Mouse (Mus musculus) E14TG2a.4 (cell line): ENCODE data around the gene Magohb.
A peak's percentile ranks its signal among the peaks of the same experiment; 100 is the strongest.
"Not testable (repeated sequence)": the region's sequence is repeated elsewhere in the genome, so short reads cannot be mapped to it uniquely, and the experiment has no call there.

Experiments used
- H3K27me3 ChIP-seq: 2 replicates; pipeline ENCODE4 v1.6.1; 2014; ENCODE audit warnings: low read length, control low read depth; ENCODE audit not compliant: insufficient read depth
- H3K36me3 ChIP-seq: 2 replicates; pipeline ENCODE4 v1.6.1; 2014; ENCODE audit warnings: low read length, control low read depth; ENCODE audit not compliant: insufficient read depth
- H3K4me1 ChIP-seq: replicated peaks from 2 replicates; pipeline ENCODE4 v1.6.1; 2014; ENCODE audit warnings: low read depth, low read length, control low read depth
- H3K4me3 ChIP-seq: replicated peaks from 2 replicates; pipeline ENCODE4 v1.5.1; 2014; ENCODE audit warnings: mild to moderate bottlenecking, low read length
- H3K9me3 ChIP-seq: 2 replicates; pipeline ENCODE4 v1.6.1; 2014; ENCODE audit warnings: low read length, control low read depth
- CTCF ChIP-seq: conservative IDR thresholded peaks from 2 replicates; pipeline ENCODE4 v1.5.1; 2014; ENCODE audit warnings: low read length
- NANOG ChIP-seq: IDR thresholded peaks from 2 replicates; pipeline ENCODE4 v1.6.1; 2014; ENCODE audit warnings: borderline replicate concordance, low read length, mixed read lengths
- POU5F1 ChIP-seq: IDR thresholded peaks from 2 replicates; pipeline ENCODE4 v1.6.1; 2014; ENCODE audit warnings: low read length, borderline replicate concordance

Magohb gene

GRCm38 (mm10) chr6:131304776-131305175 lies 11.7 kb upstream of the Magohb start:
- H3K9me3 ChIP-seq = no peaks in the 10 kb centered on the region
- TF ChIP-seq NANOG (no peak), CTCF (no peak), POU5F1 (no peak)
- no peaks in the 10 kb centered on the region for H3K36me3 ChIP-seq
- no peak overlapping the region for H3K4me3 ChIP-seq
- H3K4me1 ChIP-seq = no peaks in the 10 kb centered on the region
- H3K27me3 ChIP-seq = no peaks in the 10 kb centered on the region

- no peaks in the 10 kb centered on the region for H3K36me3 ChIP-seq
- no peaks in the 10 kb centered on the region for H3K9me3 ChIP-seq
- no peak overlapping the region for H3K4me3 ChIP-seq
- no peak for TF ChIP-seq POU5F1
- H3K4me1 ChIP-seq = no peaks in the 10 kb centered on the region
- no peaks in the 10 kb centered on the region for H3K27me3 ChIP-seq
Measured at GRCm38 (mm10) chr6:131298531-131298930, 5.5 kb upstream of the Magohb start.

- TF ChIP-seq NANOG (no peak), CTCF (no peak), POU5F1 (no peak)
- Histone ChIP-seq H3K4me1 (peaks cover 8% of the 10 kb centered on the region), H3K36me3 (no peaks in the 10 kb centered on the region), H3K4me3 (no peak overlapping the region), H3K27me3 (no peaks in the 10 kb centered on the region), H3K9me3 (no peaks in the 10 kb centered on the region)
Measured at GRCm38 (mm10) chr6:131294435-131295112, 1.5 kb upstream of the Magohb start.

GRCm38 (mm10) chr6:131293916-131294315 lies 872 bp upstream of the Magohb start:
- Histone ChIP-seq H3K9me3 (no peaks in the 10 kb centered on the region), H3K27me3 (no peaks in the 10 kb centered on the region), H3K4me3 (no peak overlapping the region), H3K4me1 (peaks cover 8% of the 10 kb centered on the region), H3K36me3 (no peaks in the 10 kb centered on the region)
- no peak for TF ChIP-seq POU5F1
- no peak for TF ChIP-seq NANOG
- TF ChIP-seq CTCF = no peak

- H3K27me3 ChIP-seq = no peaks in the 10 kb centered on the region
- H3K4me1 ChIP-seq = peaks cover 8% of the 10 kb centered on the region
- 0 out of 2 replicates have a peak, but pooled peaks cover 7% of the 10 kb centered on the region for H3K36me3 ChIP-seq
- no peaks in the 10 kb centered on the region for H3K9me3 ChIP-seq
- peak overlapping the region; percentile 80 for H3K4me3 ChIP-seq
- TF ChIP-seq CTCF (no peak), NANOG (no peak), POU5F1 (no peak)
Measured at GRCm38 (mm10) chr6:131292276-131292990, 611 bp downstream of the Magohb start.

GRCm38 (mm10) chr6:131290430-131290829 lies 2.6 kb downstream of the Magohb start:
- H3K27me3 ChIP-seq = no peaks in the 10 kb centered on the region
- H3K36me3 ChIP-seq = 0 out of 2 replicates have a peak, but pooled peaks cover 11% of the 10 kb centered on the region
- no peak overlapping the region for H3K4me3 ChIP-seq
- 0 out of 2 replicates have a peak, but pooled peaks have one; percentile 29 for TF ChIP-seq CTCF
- no peak for TF ChIP-seq POU5F1
- no peak for TF ChIP-seq NANOG
- H3K9me3 ChIP-seq = no peaks in the 10 kb centered on the region
- H3K4me1 ChIP-seq = peaks cover 8% of the 10 kb centered on the region

GRCm38 (mm10) chr6:131278160-131278559 lies 14.9 kb downstream of the Magohb start:
- not testable (repeated sequence) for H3K4me1 ChIP-seq, H3K9me3 ChIP-seq, H3K36me3 ChIP-seq, H3K27me3 ChIP-seq, H3K4me3 ChIP-seq

GRCm38 (mm10) chr6:131276659-131277058 lies 16.4 kb downstream of the Magohb start:
- Histone ChIP-seq H3K4me1 (no peaks in the 10 kb centered on the region), H3K4me3 (no peak overlapping the region), H3K36me3 (no peaks in the 10 kb centered on the region), H3K27me3 (no peaks in the 10 kb centered on the region), H3K9me3 (no peaks in the 10 kb centered on the region)
- no peak for TF ChIP-seq NANOG
- TF ChIP-seq POU5F1 = no peak
- TF ChIP-seq CTCF = no peak

GRCm38 (mm10) chr6:131272311-131272710 lies 20.7 kb downstream of the Magohb start:
- no peaks in the 10 kb centered on the region for H3K9me3 ChIP-seq
- H3K27me3 ChIP-seq = no peaks in the 10 kb centered on the region
- H3K4me3 ChIP-seq = no peak overlapping the region
- TF ChIP-seq CTCF (no peak), NANOG (no peak), POU5F1 (no peak)
- H3K36me3 ChIP-seq = no peaks in the 10 kb centered on the region
- no peaks in the 10 kb centered on the region for H3K4me1 ChIP-seq
